Mouse (Mus musculus) bone marrow, adult 2 months (tissue): ENCODE results near the gene Armc12. TPM values are rescaled to one million over a fixed set of nuclear protein-coding genes. Genes with fewer than 3 reads are reported as not detected.

ENCODE experiments used
- H3K27ac ChIP-seq: fragments of 200-500 bp; 2 replicates; pipeline ENCODE4 v1.5.1; 2012; ENCODE audit warnings: low read depth, mild to moderate bottlenecking, control low read depth, inconsistent platforms, low read length; ENCODE audit not compliant: control insufficient read depth, poor library complexity, insufficient read depth
- H3K4me1 ChIP-seq: fragments of 200-500 bp; 2 replicates; pipeline ENCODE4 v1.6.1; 2011; ENCODE audit warnings: low read length; ENCODE audit not compliant: control insufficient read depth, insufficient read depth
- H3K4me3 ChIP-seq: fragments of 200-500 bp; replicated peaks from 2 replicates; pipeline ENCODE3; 2011; ENCODE audit warnings: mild to moderate bottlenecking, low read depth, low read length, control low read depth; ENCODE audit not compliant: control insufficient read depth
- CTCF ChIP-seq: fragments of 200-500 bp; IDR thresholded peaks from 2 replicates; pipeline ENCODE4 v1.5.1; 2011; ENCODE audit warnings: low read length, control low read depth; ENCODE audit not compliant: control insufficient read depth, insufficient read depth
- POLR2A ChIP-seq: fragments of 200-500 bp; IDR thresholded peaks from 2 replicates; pipeline ENCODE4 v1.6.1; 2011; ENCODE audit warnings: low read depth, mild to moderate bottlenecking, control low read depth, low read length, borderline replicate concordance; ENCODE audit not compliant: control insufficient read depth
- WGBS: fragments of 180-500 bp; shearing (Covaris S2); methylation state at CpG from one replicate; pipeline ENCODE4 v1.1.7; 2018; 5-methylcytosine and 5-hydroxymethylcytosine counted together
- polyA plus RNA-seq: library from polyadenylated mRNA; stranded (reverse); fragments of >200 nt; gene quantifications from 2 replicates; pipeline ENCODE4 v1.2.4, GENCODE M21; 2011; ENCODE audit warnings: low replicate concordance; ENCODE audit not compliant: missing spikeins, insufficient read depth, insufficient read length

Armc12 gene
- polyA plus RNA-seq, 1 experiment, result not detected

DNA sequence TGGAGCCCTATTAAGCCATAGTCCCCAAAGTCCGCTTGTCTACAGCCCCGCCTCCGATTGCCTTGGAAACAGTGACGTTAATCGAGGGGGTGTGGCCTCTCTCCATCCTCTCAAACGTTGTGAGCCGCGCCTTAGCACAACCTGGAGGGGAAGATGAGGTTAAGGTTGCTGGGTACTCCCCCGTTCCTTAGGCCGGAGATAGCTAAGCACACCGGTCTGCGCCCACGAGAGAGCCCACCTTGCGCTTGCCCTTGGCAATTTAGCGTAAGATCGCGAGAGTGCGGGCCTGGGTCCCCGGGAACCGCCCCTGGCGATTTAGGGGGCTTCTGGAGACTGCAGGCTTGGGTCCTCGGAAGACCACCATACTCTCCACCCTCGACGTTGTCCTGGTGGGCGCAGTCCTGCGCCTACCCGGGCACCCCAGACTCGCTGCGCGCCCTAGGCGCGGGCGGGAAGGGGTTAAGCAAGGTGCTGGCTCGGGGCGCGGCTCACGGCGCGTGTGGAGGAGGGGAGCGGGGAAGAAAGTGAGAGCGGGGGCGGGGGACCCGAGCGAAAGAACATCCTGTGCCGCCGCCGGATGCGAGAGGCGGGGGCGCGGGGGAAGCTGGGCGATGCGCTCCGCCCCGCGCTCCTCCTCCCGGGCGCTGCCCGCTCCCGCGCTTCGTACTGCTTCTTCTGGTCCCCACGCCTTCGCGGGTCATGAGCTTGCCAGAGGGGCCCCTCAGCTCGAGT is 7.8 kb upstream of the Armc12 start:
- Histone ChIP-seq H3K4me1 (peaks cover 7% of the 10 kb centered on the region), H3K4me3 (peak overlapping the region; percentile 84), H3K27ac (peak overlapping the region; percentile 96)
- 1% methylated on average over 63 of the region's 66 CpGs for WGBS
- TF ChIP-seq POLR2A (peak; percentile 87), CTCF (no peak)

DNA sequence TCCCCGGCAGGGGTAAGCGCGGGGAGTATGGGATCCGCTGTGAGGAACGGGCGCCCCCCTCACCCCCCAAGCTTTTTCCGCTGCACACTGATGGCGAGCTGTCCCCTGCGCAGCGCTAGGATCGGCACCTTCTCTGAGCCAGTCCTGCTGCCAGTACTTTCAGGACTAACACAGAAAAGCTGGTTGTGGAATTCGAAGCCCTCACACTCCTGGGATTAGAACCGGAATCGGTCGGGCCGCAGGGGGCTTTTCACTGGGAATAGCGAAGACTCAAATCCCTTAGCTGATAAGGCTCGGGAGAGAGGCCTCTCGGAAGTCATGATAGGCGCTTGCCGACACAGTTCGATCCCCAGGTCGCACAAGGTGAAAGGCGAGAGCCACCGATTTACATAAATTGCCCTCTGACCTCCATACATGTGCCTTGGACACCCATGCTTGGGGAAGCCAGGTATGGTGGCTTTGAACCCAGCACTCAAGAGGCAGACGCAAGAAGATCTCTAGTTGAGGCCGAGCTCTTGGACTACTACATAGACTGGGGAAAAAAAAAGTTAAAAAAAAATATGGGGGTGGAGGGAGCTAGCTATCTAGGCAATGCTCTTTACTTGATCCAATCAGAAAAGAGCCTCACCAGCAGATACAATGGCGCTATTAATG is 7.1 kb upstream of the Armc12 start:
- peak overlapping the region; percentile 84 for H3K4me3 ChIP-seq
- 2% methylated on average over 28 of the region's 28 CpGs for WGBS
- peak overlapping the region; percentile 96 for H3K27ac ChIP-seq
- H3K4me1 ChIP-seq, result peaks cover 8% of the 10 kb centered on the region
- TF ChIP-seq POLR2A (no peak), CTCF (no peak)

GRCm38 (mm10) chr17:28524009-28524695 is 6.5 kb upstream of the Armc12 start:
- 44% methylated on average over 23 of the region's 23 CpGs for WGBS
- H3K4me3 ChIP-seq, result peak overlapping the region; percentile 78
- no peak for TF ChIP-seq CTCF
- peak; percentile 23; the same call in 1 of the 2 replicates for TF ChIP-seq POLR2A
- H3K27ac ChIP-seq, result peak overlapping the region; percentile 96
- peaks cover 8% of the 10 kb centered on the region for H3K4me1 ChIP-seq

DNA sequence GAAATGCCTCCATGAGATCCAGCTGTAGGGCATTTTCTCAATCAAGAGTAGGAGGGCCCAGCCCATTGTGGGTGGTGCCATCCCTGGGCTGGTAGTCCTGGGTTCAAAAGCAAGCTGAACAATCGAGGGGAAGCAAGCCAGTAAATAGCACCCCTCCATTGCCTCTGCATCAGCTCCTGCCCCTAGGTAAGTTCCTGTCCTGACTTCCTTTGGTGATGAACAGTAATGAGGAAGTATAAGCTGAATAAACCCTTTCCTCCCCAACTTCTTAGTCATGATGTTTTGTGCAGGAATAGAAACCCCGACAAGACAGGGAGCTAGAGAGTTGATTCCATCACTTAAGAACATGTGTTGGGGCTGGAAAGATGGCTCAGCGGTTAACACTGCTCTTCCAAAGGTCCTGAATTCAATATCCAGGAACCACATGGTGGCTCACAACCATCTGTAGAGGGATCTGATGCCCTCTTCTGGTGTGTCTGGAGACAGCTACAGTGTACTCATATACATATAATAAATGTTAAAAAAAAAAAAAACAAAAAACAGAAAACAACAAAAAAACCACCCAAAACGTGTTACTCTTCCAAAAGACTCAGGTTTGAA is 5.7 kb upstream of the Armc12 start:
- peak overlapping the region; percentile 96 for H3K27ac ChIP-seq
- no peak overlapping the region for H3K4me3 ChIP-seq
- 25% methylated on average over 4 of the region's 4 CpGs for WGBS
- TF ChIP-seq POLR2A, result no peak
- no peak for TF ChIP-seq CTCF
- peaks cover 5% of the 10 kb centered on the region for H3K4me1 ChIP-seq

- no peak for TF ChIP-seq POLR2A
- peak overlapping the region; percentile 38 for H3K27ac ChIP-seq
- H3K4me1 ChIP-seq, result peaks cover 5% of the 10 kb centered on the region
- WGBS, result 16% methylated on average over 12 of the region's 12 CpGs
- H3K4me3 ChIP-seq, result peak overlapping the region; percentile 28
These were observed 3.2 kb upstream of the Armc12 start for GRCm38 (mm10) chr17:28527184-28528042.

GRCm38 (mm10) chr17:28528043-28528351 is 2.6 kb upstream of the Armc12 start:
- TF ChIP-seq CTCF, result peak; percentile 95
- TF ChIP-seq POLR2A, result no peak
- Histone ChIP-seq H3K27ac (peak overlapping the region; percentile 38), H3K4me3 (peak overlapping the region; percentile 28), H3K4me1 (peaks cover 5% of the 10 kb centered on the region)
- 1% methylated on average over 6 of the region's 6 CpGs for WGBS

DNA sequence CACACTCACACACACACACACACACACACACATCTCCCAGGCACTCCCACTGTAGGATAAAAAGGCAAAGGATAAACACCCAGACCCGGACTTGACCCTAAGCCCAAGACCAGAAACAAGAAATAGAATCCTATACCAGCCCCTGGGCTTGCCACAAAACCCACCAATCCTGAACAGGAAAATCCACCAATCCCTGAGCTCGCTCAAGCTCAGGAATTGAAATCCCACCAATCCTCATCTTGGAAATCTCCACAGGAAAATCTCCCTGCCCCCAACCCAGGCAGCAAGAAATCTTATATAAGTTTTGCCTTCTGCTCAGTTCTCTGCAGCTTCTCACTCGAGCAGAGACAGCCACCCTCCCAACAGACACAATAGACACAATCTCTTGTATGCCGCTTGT is 1.5 kb upstream of the Armc12 start:
- TF ChIP-seq POLR2A (no peak), CTCF (no peak)
- Histone ChIP-seq H3K4me3 (no peak overlapping the region), H3K4me1 (peaks cover 5% of the 10 kb centered on the region), H3K27ac (no peak overlapping the region)
- 72% methylated on average over 4 of the region's 4 CpGs for WGBS

DNA sequence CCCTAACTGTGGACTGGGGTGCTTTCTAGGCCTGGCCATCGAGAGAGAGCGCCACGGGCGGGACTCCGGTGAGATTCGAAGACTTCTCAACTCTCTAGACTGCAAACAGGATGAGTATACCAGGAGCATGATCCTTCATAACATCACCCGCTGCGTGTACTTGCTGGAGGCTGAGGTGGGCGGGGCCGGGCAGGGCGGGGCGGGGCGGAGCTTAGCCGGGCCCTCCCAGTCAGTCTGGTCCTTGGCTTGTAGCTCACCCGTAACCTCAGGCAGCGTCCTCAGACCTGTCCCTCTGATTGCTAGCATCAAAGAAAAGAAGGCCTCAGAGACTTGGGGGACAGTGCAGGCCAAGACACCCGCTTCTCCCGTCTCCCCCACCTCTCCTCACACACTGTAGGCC is 1.3 kb downstream of the Armc12 start:
- peak overlapping the region; percentile 61; the same call in 1 of the 2 replicates for H3K27ac ChIP-seq
- H3K4me3 ChIP-seq, result peak overlapping the region; percentile 31
- TF ChIP-seq CTCF, result no peak
- TF ChIP-seq POLR2A, result no peak
- H3K4me1 ChIP-seq, result peaks cover 5% of the 10 kb centered on the region
- 36% methylated on average over 18 of the region's 18 CpGs for WGBS
